Mouse (Mus musculus): ENCODE results near the gene Pxylp1. TPM values are rescaled to one million over a fixed set of nuclear protein-coding genes. Genes with fewer than 3 reads are reported as not detected.

Gene Pxylp1
- polyA plus RNA-seq, 1 experiment from 2014 or later, result 22.7 TPM

- TF ChIP-seq CTCF (IDR thresholded peaks at IDR 0.05; ENCODE audit: low read depth), result no peak
- no peak overlapping the region for H3K4me2 ChIP-seq (replicated peaks; ENCODE audit: low read depth)
- H3K4me1 ChIP-seq (replicated peaks; ENCODE audit: control insufficient read depth, insufficient read depth, low read length), result 0 out of 2 replicates have a peak, but pooled peaks cover 4% of the 10 kb centered on the region
- H3K27me3 ChIP-seq (replicated peaks; ENCODE audit: control insufficient read depth, insufficient read depth, low read length), result no peaks in the 10 kb centered on the region
- H3K9me3 ChIP-seq (ENCODE audit: control insufficient read depth), result no peaks in the 10 kb centered on the region
- peaks cover 15% of the 10 kb centered on the region; the same call in 1 of the 2 replicates for H3K36me3 ChIP-seq (ENCODE audit: control insufficient read depth, insufficient read depth)
- H3K4me3 ChIP-seq (ENCODE audit: low read depth, low read length), result no peak overlapping the region
- no peak overlapping the region for H3K9ac ChIP-seq (ENCODE audit: low read depth, low read length)
- 22% methylated on average over 8 of the region's 8 CpGs for WGBS
- H3K27ac ChIP-seq (ENCODE audit: low read depth, low read length), result no peak overlapping the region
- peak; percentile 65 for ATAC-seq
Observed at GRCm38 (mm10) chr9:96836984-96837383, 55.5 kb downstream of the Pxylp1 start.

- TF ChIP-seq CTCF (IDR thresholded peaks at IDR 0.05; ENCODE audit: low read depth), result no peak
- Histone ChIP-seq H3K9ac (ENCODE audit: low read depth, low read length) (no peak overlapping the region), H3K4me3 (ENCODE audit: low read depth, low read length) (no peak overlapping the region), H3K4me2 (replicated peaks; ENCODE audit: low read depth) (no peak overlapping the region), H3K27ac (ENCODE audit: low read depth, low read length) (no peak overlapping the region), H3K9me3 (ENCODE audit: control insufficient read depth) (no peaks in the 10 kb centered on the region), H3K36me3 (ENCODE audit: control insufficient read depth, insufficient read depth) (peaks cover 15% of the 10 kb centered on the region; the same call in 1 of the 2 replicates), H3K27me3 (replicated peaks; ENCODE audit: control insufficient read depth, insufficient read depth, low read length) (no peaks in the 10 kb centered on the region), H3K4me1 (replicated peaks; ENCODE audit: control insufficient read depth, insufficient read depth, low read length) (0 out of 2 replicates have a peak, but pooled peaks cover 4% of the 10 kb centered on the region)
- WGBS, result 70% methylated on average over 6 of the region's 6 CpGs
- no peak for ATAC-seq
Observed at GRCm38 (mm10) chr9:96835374-96835921, 57.0 kb downstream of the Pxylp1 start.

DNA sequence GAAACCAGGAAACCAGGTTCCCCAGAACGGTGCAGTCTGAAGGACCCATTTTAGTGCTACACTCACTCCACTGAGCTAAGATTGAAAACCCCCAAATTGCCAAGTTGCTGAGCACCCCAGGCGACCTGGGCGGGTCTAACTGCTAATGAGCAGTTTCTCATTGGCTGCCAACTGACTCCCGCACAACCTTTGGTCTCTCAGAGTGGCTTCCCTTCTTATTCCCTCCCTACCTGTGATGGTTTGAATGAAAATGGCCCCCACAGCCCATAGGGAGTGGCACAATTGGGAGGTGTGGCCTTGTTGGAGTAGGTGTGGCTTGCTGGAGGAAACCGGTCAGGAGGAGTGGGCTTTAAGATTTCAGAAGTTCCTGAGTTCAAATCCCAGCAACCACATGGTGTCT, 58.9 kb downstream of the Pxylp1 start:
- Histone ChIP-seq H3K4me1 (replicated peaks; ENCODE audit: control insufficient read depth, insufficient read depth, low read length) (0 out of 2 replicates have a peak, but pooled peaks cover 4% of the 10 kb centered on the region), H3K27me3 (replicated peaks; ENCODE audit: control insufficient read depth, insufficient read depth, low read length) (no peaks in the 10 kb centered on the region), H3K4me3 (ENCODE audit: low read depth, low read length) (no peak overlapping the region), H3K36me3 (ENCODE audit: control insufficient read depth, insufficient read depth) (peaks cover 12% of the 10 kb centered on the region), H3K4me2 (replicated peaks; ENCODE audit: low read depth) (no peak overlapping the region), H3K27ac (ENCODE audit: low read depth, low read length) (no peak overlapping the region), H3K9me3 (ENCODE audit: control insufficient read depth) (no peaks in the 10 kb centered on the region), H3K9ac (ENCODE audit: low read depth, low read length) (no peak overlapping the region)
- no peak for TF ChIP-seq CTCF (IDR thresholded peaks at IDR 0.05; ENCODE audit: low read depth)
- WGBS, result 63% methylated on average over 5 of the region's 5 CpGs
- ATAC-seq, result peak; percentile 38

- Histone ChIP-seq H3K4me3 (ENCODE audit: low read depth, low read length) (no peak overlapping the region), H3K27ac (ENCODE audit: low read depth, low read length) (no peak overlapping the region), H3K36me3 (ENCODE audit: control insufficient read depth, insufficient read depth) (peaks cover 22% of the 10 kb centered on the region), H3K27me3 (replicated peaks; ENCODE audit: control insufficient read depth, insufficient read depth, low read length) (no peaks in the 10 kb centered on the region), H3K9ac (ENCODE audit: low read depth, low read length) (no peak overlapping the region), H3K4me1 (replicated peaks; ENCODE audit: control insufficient read depth, insufficient read depth, low read length) (0 out of 2 replicates have a peak, but pooled peaks cover 4% of the 10 kb centered on the region), H3K4me2 (replicated peaks; ENCODE audit: low read depth) (no peak overlapping the region), H3K9me3 (ENCODE audit: control insufficient read depth) (no peaks in the 10 kb centered on the region)
- TF ChIP-seq CTCF (IDR thresholded peaks at IDR 0.05; ENCODE audit: low read depth), result no peak
- 71% methylated on average over 4 of the region's 4 CpGs for WGBS
- ATAC-seq, result no peak
Observed at GRCm38 (mm10) chr9:96832516-96832915, 60.0 kb downstream of the Pxylp1 start.

DNA sequence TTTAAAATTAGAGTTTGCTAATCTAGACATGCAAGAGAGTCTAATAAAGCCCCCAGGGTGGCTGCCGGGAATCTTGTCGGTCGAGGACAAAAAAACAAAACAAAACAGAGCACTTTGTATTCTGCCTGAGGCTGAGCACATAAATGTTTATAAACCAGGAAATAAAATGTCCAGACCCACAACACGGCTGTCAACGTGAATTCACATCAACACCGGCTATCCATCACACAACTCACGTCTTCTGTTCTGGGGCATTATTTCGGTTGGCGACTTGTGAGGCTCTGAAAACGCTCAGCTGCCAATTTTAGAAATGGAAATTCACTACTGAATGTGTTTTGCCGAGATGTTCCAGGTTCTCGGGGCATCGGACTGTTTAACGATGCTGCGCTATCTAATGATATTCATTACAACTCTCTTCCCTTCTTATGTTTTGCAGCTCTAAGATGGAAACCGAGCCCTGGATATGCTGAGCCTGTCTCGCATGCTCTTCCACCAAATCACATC, 61.6 kb downstream of the Pxylp1 start:
- WGBS, result 79% methylated on average over 17 of the region's 17 CpGs
- ATAC-seq, result no peak
- Histone ChIP-seq H3K9me3 (ENCODE audit: control insufficient read depth) (no peaks in the 10 kb centered on the region), H3K4me2 (replicated peaks; ENCODE audit: low read depth) (no peak overlapping the region), H3K4me1 (replicated peaks; ENCODE audit: control insufficient read depth, insufficient read depth, low read length) (0 out of 2 replicates have a peak, but pooled peaks cover 4% of the 10 kb centered on the region), H3K36me3 (ENCODE audit: control insufficient read depth, insufficient read depth) (peaks cover 19% of the 10 kb centered on the region), H3K27ac (ENCODE audit: low read depth, low read length) (no peak overlapping the region), H3K27me3 (replicated peaks; ENCODE audit: control insufficient read depth, insufficient read depth, low read length) (no peaks in the 10 kb centered on the region), H3K9ac (ENCODE audit: low read depth, low read length) (no peak overlapping the region), H3K4me3 (ENCODE audit: low read depth, low read length) (no peak overlapping the region)
- TF ChIP-seq CTCF (IDR thresholded peaks at IDR 0.05; ENCODE audit: low read depth), result no peak

- Histone ChIP-seq H3K9ac (ENCODE audit: low read depth, low read length) (no peak overlapping the region), H3K36me3 (ENCODE audit: control insufficient read depth, insufficient read depth) (peaks cover 30% of the 10 kb centered on the region), H3K4me1 (replicated peaks; ENCODE audit: control insufficient read depth, insufficient read depth, low read length) (0 out of 2 replicates have a peak, but pooled peaks cover 4% of the 10 kb centered on the region), H3K4me3 (ENCODE audit: low read depth, low read length) (no peak overlapping the region), H3K27ac (ENCODE audit: low read depth, low read length) (no peak overlapping the region), H3K9me3 (ENCODE audit: control insufficient read depth) (no peaks in the 10 kb centered on the region), H3K4me2 (replicated peaks; ENCODE audit: low read depth) (no peak overlapping the region), H3K27me3 (replicated peaks; ENCODE audit: control insufficient read depth, insufficient read depth, low read length) (no peaks in the 10 kb centered on the region)
- no peak for ATAC-seq
- 88% methylated on average over 3 of the region's 3 CpGs for WGBS
- peak; percentile 22; the same call in 1 of the 2 replicates for TF ChIP-seq CTCF (IDR thresholded peaks at IDR 0.05; ENCODE audit: low read depth)
Observed at GRCm38 (mm10) chr9:96829682-96830081, 62.8 kb downstream of the Pxylp1 start.

Measured in intestine, postnatal 0 days (tissue).